Mouse (Mus musculus): Measurements from ENCODE around the gene Gpr55. TPM values are rescaled to one million over a fixed set of nuclear protein-coding genes. Genes with fewer than 3 reads are reported as not detected.

Gpr55 gene
- polyA plus RNA-seq, 1 experiment, result not detected

DNA sequence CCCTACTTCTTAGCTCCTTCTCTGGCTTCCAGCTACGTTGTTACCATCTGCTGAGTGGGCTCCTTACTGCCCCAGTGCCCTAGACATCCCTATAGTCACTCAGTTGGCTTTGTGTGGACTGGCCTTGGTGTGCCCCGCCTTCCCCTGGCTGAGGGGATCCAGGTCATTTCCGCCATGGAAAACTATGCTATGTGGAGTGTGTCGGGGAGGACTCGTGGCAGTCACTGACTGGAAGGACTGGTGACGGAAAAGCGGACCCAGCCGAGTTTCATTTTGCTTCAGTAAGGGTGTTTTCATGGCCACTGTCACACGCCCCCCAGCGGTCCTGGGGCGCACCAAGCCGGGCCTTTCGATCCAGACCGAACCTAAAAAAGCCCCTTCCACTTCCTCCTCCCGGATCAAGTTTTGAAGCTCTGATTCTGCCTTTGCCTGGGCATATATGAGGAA, 65.4 kb downstream of the Gpr55 start:
- Histone ChIP-seq H3K36me3 (replicated peaks; ENCODE audit: low read length) (no peaks in the 10 kb centered on the region), H3K4me3 (replicated peaks) (peak overlapping the region; percentile 96), H3K4me1 (peaks cover 70% of the 10 kb centered on the region), H3K27me3 (replicated peaks) (peaks cover 8% of the 10 kb centered on the region), H3K9me3 (0 out of 2 replicates have a peak, but pooled peaks cover 3% of the 10 kb centered on the region)
- no peak for TF ChIP-seq GATA1 (IDR thresholded peaks at IDR 0.05; ENCODE audit: borderline replicate concordance, low read length)

DNA sequence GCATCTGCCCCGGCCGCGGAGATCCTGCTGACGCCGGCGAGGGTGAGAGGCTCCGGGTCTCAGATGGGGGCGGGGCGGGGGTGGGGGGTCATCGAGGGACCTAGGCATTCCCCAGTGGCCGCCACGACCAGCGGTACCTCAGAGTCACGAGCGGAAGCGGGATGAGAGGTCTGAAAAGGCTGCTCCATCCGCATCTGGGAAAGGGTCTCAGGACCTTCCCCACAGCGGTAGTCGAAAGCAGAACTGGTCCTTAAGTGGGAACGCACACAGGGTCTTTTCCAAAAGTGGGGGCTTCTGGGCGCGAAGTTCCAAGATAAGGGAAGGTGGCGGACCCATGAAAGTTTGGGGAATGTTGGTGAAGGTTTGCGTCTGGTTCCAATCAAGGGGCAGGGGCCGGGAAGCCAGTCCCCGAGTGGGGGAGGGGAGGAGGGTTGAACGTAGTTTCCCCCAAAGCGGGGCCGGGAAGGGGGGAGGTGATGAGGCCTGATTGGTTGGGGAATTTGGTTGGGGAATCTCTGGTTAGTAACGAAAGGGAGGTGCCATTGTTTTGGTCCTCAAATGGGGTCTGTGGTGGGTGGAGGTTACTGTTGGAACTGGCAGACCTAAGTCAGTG, 66.0 kb downstream of the Gpr55 start:
- Histone ChIP-seq H3K27me3 (replicated peaks) (peaks cover 8% of the 10 kb centered on the region), H3K36me3 (replicated peaks; ENCODE audit: low read length) (no peaks in the 10 kb centered on the region), H3K4me1 (peaks cover 64% of the 10 kb centered on the region), H3K9me3 (0 out of 2 replicates have a peak, but pooled peaks cover 3% of the 10 kb centered on the region), H3K4me3 (replicated peaks) (peak overlapping the region; percentile 96)
- TF ChIP-seq GATA1 (IDR thresholded peaks at IDR 0.05; ENCODE audit: borderline replicate concordance, low read length) (no peak), FLI1 (IDR thresholded peaks at IDR 0.05; ENCODE audit: low read length) (no peak)

DNA sequence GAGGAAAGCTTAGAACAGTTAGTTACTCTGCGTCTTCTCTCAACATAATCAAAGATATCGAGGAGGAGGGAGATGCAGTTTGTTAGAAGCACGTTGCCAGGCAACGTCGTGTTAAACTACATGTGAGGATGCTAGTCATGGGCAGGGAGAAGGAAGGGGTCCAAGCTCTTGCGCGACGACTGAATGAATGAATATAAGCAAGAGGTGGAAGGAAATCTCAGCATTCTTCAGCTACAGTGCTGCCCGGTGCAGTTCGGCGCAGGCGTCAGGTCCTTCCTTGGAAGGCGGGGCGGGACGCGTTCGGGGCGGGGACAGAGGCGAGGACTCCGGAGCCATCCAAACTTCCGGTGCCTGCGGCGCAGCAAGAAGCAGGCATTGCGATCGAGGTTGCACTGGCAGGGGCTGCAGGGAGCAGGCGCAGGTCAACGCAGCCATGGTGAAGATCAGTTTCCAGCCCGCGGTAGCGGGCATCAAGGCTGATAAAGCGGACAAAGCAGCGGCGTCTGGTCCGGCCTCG, 66.5 kb downstream of the Gpr55 start, which contains the start of gene Itm2c:
Itm2c (plus strand) TSS at position 51 of the 517 bp plus-strand sequence.
- Histone ChIP-seq H3K9me3 (0 out of 2 replicates have a peak, but pooled peaks cover 3% of the 10 kb centered on the region), H3K4me3 (replicated peaks) (peak within 1 kb of the TSS; percentile 96), H3K36me3 (replicated peaks; ENCODE audit: low read length) (no peaks in the 10 kb centered on the region), H3K4me1 (peaks cover 58% of the 10 kb centered on the region), H3K27me3 (replicated peaks) (peaks cover 8% of the 10 kb centered on the region)
- no peak for TF ChIP-seq GATA1 (IDR thresholded peaks at IDR 0.05; ENCODE audit: borderline replicate concordance, low read length)
- TF ChIP-seq FLI1 (IDR thresholded peaks at IDR 0.05; ENCODE audit: low read length), result no peak

Other genes with a start within 250 kb of the Gpr55 start
- 5.2 TPM in 1 of 2 replicates, not detected in the other for gene A630001G21Rik, start 182.4 kb downstream of the Gpr55 start, polyA plus RNA-seq (2012; ENCODE audit: insufficient read depth, low replicate concordance)
- gene Cab39, start 167.6 kb downstream of the Gpr55 start, polyA plus RNA-seq (2012; ENCODE audit: insufficient read depth, low replicate concordance), result 9.3 and 12.9 TPM in 2 replicates
- 10.0 and 50.2 TPM in 2 replicates for gene Itm2c, start 66.7 kb downstream of the Gpr55 start, polyA plus RNA-seq (2012; ENCODE audit: insufficient read depth, low replicate concordance)
- not detected in 2 replicates for gene 4933407L21Rik, start 32.5 kb downstream of the Gpr55 start, polyA plus RNA-seq (2012; ENCODE audit: insufficient read depth, low replicate concordance)
- not detected in 2 replicates for gene Spata3, start 55.8 kb upstream of the Gpr55 start, polyA plus RNA-seq (2012; ENCODE audit: insufficient read depth, low replicate concordance)
- gene 2810459M11Rik, start 84.9 kb upstream of the Gpr55 start, polyA plus RNA-seq (2012; ENCODE audit: insufficient read depth, low replicate concordance), result not detected in 2 replicates
- 2.0 and 18.9 TPM in 2 replicates for gene Psmd1, start 103.4 kb upstream of the Gpr55 start, polyA plus RNA-seq (2012; ENCODE audit: insufficient read depth, low replicate concordance)
- not detected in 2 replicates for gene Htr2b, start 151.0 kb upstream of the Gpr55 start, polyA plus RNA-seq (2012; ENCODE audit: insufficient read depth, low replicate concordance)
- gene Gm21972, start 172.6 kb upstream of the Gpr55 start, polyA plus RNA-seq (2012; ENCODE audit: insufficient read depth, low replicate concordance), result 3.3 and 3.4 TPM in 2 replicates
- 1.1 TPM in 1 of 2 replicates, not detected in the other for gene Armc9, start 193.8 kb upstream of the Gpr55 start, polyA plus RNA-seq (2012; ENCODE audit: insufficient read depth, low replicate concordance)